In genomic region chr7:19751070-19751383, GRCm38 (mm10) we compare ENCODE assay signal across 12 mouse cellular contexts. TPM values are rescaled to one million over a fixed set of nuclear protein-coding genes. Genes with fewer than 3 reads are reported as not detected.
DNase-seq lines count a peak whose midpoint lies in the region; ATAC-seq lines count a peak whose summit lies in the region.
"Had no signal": no experiment of that assay in that cellular context is flagged by ENCODE, and none has a peak within 500 bp of the region (broad histone marks: within the 10 kb centered on the region; RNA-seq: fewer than 3 reads in every experiment).

No protein-coding gene starts in this region.

- no peak for ATAC-seq in lung, embryonic 15.5 days (ENCODE audit: borderline replicate concordance, extremely low read depth, low FRiP score, low TSS enrichment)
- ATAC-seq in heart, embryonic 14.5 days (ENCODE audit: insufficient number of reproducible peaks, insufficient read depth, low FRiP score, low read depth): no peak
- no peak for ATAC-seq in neural tube, embryonic 15.5 days (ENCODE audit: low FRiP score)
- ATAC-seq in granulocyte monocyte progenitor cell, adult 5-6 weeks (replicated peaks; ENCODE audit: poor library complexity, severe bottlenecking): no peak

- no peak overlapping the region for H3K9ac ChIP-seq in lung, embryonic 15.5 days
- H3K9ac ChIP-seq in heart, embryonic 14.5 days (ENCODE audit: low read length): no peak overlapping the region
- no peak overlapping the region for H3K9ac ChIP-seq in neural tube, embryonic 15.5 days (replicated peaks)

- peak overlapping the region; percentile 92 for H3K27ac ChIP-seq in heart, embryonic 10.5 days
- peak overlapping the region; percentile 81 for H3K27ac ChIP-seq in lung, embryonic 15.5 days
- H3K27ac ChIP-seq in heart, embryonic 14.5 days (replicated peaks in 1 of 2; ENCODE audit: control insufficient read depth in 1 of 2, insufficient read depth in 1 of 2, low read depth in 2 of 2, low read length in 2 of 2): peak overlapping the region; percentile 28 to 86
- H3K27ac ChIP-seq in neural tube, embryonic 15.5 days (replicated peaks): peak overlapping the region; percentile 71; the same call in 1 of the 2 replicates

- 48% methylated on average over 4 of the region's 4 CpGs for WGBS in heart, embryonic 10.5 days
- WGBS in lung, embryonic 15.5 days: 38% methylated on average over 4 of the region's 4 CpGs
- WGBS in heart, embryonic 14.5 days: 26% methylated on average over 4 of the region's 4 CpGs
- WGBS in neural tube, embryonic 15.5 days: 63% methylated on average over 4 of the region's 4 CpGs

- H3K4me1 ChIP-seq in heart, embryonic 10.5 days: peaks cover 49% of the 10 kb centered on the region
- H3K4me1 ChIP-seq in lung, embryonic 15.5 days: peaks cover 60% of the 10 kb centered on the region
- H3K4me1 ChIP-seq in heart, embryonic 14.5 days (ENCODE audit: control insufficient read depth in 2 of 2, insufficient read depth in 2 of 2, low read length in 2 of 2): peaks cover 46 to 63% of the 10 kb centered on the region in 2 experiments
- peaks cover 36% of the 10 kb centered on the region for H3K4me1 ChIP-seq in neural tube, embryonic 15.5 days

- H3K4me3 ChIP-seq in heart, embryonic 10.5 days: no peak overlapping the region
- H3K4me3 ChIP-seq in lung, embryonic 15.5 days: no peak overlapping the region
- no peak overlapping the region for H3K4me3 ChIP-seq in heart, embryonic 14.5 days (ENCODE audit: control insufficient read depth in 1 of 2, insufficient read depth in 1 of 2, low read depth in 1 of 2, low read length in 2 of 2)
- H3K4me3 ChIP-seq in neural tube, embryonic 15.5 days (replicated peaks): no peak overlapping the region

- no peaks in the 10 kb centered on the region for H3K9me3 ChIP-seq in heart, embryonic 10.5 days
- H3K9me3 ChIP-seq in lung, embryonic 15.5 days: no peaks in the 10 kb centered on the region
- H3K9me3 ChIP-seq in heart, embryonic 14.5 days (ENCODE audit: control insufficient read depth, low read length): 0 out of 2 replicates have a peak, but pooled peaks cover 2% of the 10 kb centered on the region
- no peaks in the 10 kb centered on the region for H3K9me3 ChIP-seq in neural tube, embryonic 15.5 days (replicated peaks)
- H3K9me3 ChIP-seq: midbrain, embryonic 12.5 days had no signal

- H3K4me2 ChIP-seq in lung, embryonic 15.5 days: no peak overlapping the region
- H3K4me2 ChIP-seq in heart, embryonic 14.5 days (ENCODE audit: low read length): peak overlapping the region; percentile 93; the same call in 1 of the 2 replicates
- H3K4me2 ChIP-seq in neural tube, embryonic 15.5 days: peak overlapping the region; percentile 85; the same call in 1 of the 2 replicates

- no peaks in the 10 kb centered on the region for H3K27me3 ChIP-seq in heart, embryonic 10.5 days (ENCODE audit: insufficient read depth, poor library complexity, severe bottlenecking)
- no peaks in the 10 kb centered on the region for H3K27me3 ChIP-seq in lung, embryonic 15.5 days
- no peaks in the 10 kb centered on the region for H3K27me3 ChIP-seq in heart, embryonic 14.5 days (ENCODE audit: control insufficient read depth, insufficient read depth, low read length)
- no peaks in the 10 kb centered on the region for H3K27me3 ChIP-seq in neural tube, embryonic 15.5 days (replicated peaks)
- H3K27me3 ChIP-seq: midbrain, embryonic 12.5 days had no signal

- H3K36me3 ChIP-seq in heart, embryonic 10.5 days: no peaks in the 10 kb centered on the region
- H3K36me3 ChIP-seq in lung, embryonic 15.5 days: no peaks in the 10 kb centered on the region
- no peaks in the 10 kb centered on the region for H3K36me3 ChIP-seq in heart, embryonic 14.5 days (ENCODE audit: control insufficient read depth, insufficient read depth, low read length)
- H3K36me3 ChIP-seq in neural tube, embryonic 15.5 days: no peaks in the 10 kb centered on the region
- H3K36me3 ChIP-seq: midbrain, embryonic 12.5 days had no signal

- DNase-seq in heart, embryonic 10.5 days (ENCODE audit: low spot score): no peak
- DNase-seq in heart, adult 9 months (ENCODE audit: low spot score in 2 of 2): no peak
- DNase-seq in lung, postnatal 25 days (ENCODE audit: low spot score): no peak
- no peak for DNase-seq in thymus, postnatal 0 days (ENCODE audit: low spot score)
- DNase-seq: left cerebral cortex, postnatal 4 days; thymus, adult 18-20 months had no signal

RNA-seq across cellular contexts. Expression of gene Nectin2, which starts 0.7 kb away (rescaled TPM):
- 130 and 138 TPM in 2 replicates for polyA plus RNA-seq in heart, embryonic 10.5 days (2016; fragmentation: Nextera tagmentation; extraction: Ambion mirVana)
- 133 and 140 TPM in 2 replicates for polyA plus RNA-seq in lung, embryonic 15.5 days (2015; fragmentation: Nextera tagmentation; extraction: Ambion mirVana)
- polyA plus RNA-seq in heart, embryonic 14.5 days (2014; fragmentation: Nextera tagmentation; extraction: Ambion mirVana): 63.4 and 68.4 TPM in 2 replicates
- polyA plus RNA-seq in neural tube, embryonic 15.5 days (2015; fragmentation: Nextera tagmentation; extraction: Ambion mirVana): 56.5 and 68.7 TPM in 2 replicates
- 1.7 and 2.0 TPM in 2 replicates for total RNA-seq in granulocyte monocyte progenitor cell, adult 5-6 weeks (2014; fragmentation: Nextera tagmentation)
- total RNA-seq in granulocyte monocyte progenitor cell, adult 5-6 weeks (2017): 1.6 and 1.8 TPM in 2 replicates
- 7.0 and 7.1 TPM in 2 replicates for polyA plus RNA-seq in thymus, postnatal 0 days (2015; fragmentation: Nextera tagmentation; extraction: Ambion mirVana)

RNA-seq across cellular contexts. Expression of gene Bcam, which starts 19.8 kb away (rescaled TPM):
- polyA plus RNA-seq in heart, embryonic 10.5 days (2016; fragmentation: Nextera tagmentation; extraction: Ambion mirVana): 140 and 193 TPM in 2 replicates
- 313 and 345 TPM in 2 replicates for polyA plus RNA-seq in lung, embryonic 15.5 days (2015; fragmentation: Nextera tagmentation; extraction: Ambion mirVana)
- polyA plus RNA-seq in heart, embryonic 14.5 days (2014; fragmentation: Nextera tagmentation; extraction: Ambion mirVana): 293 and 321 TPM in 2 replicates
- polyA plus RNA-seq in neural tube, embryonic 15.5 days (2015; fragmentation: Nextera tagmentation; extraction: Ambion mirVana): 26.3 and 37.0 TPM in 2 replicates
- not detected in 2 replicates for total RNA-seq in granulocyte monocyte progenitor cell, adult 5-6 weeks (2014; fragmentation: Nextera tagmentation)
- not detected in 2 replicates for total RNA-seq in granulocyte monocyte progenitor cell, adult 5-6 weeks (2017)
- polyA plus RNA-seq in thymus, postnatal 0 days (2015; fragmentation: Nextera tagmentation; extraction: Ambion mirVana): 29.7 and 30.9 TPM in 2 replicates

RNA-seq across cellular contexts. Expression of gene Tomm40, which starts 35.8 kb away (rescaled TPM):
- polyA plus RNA-seq in heart, embryonic 10.5 days (2016; fragmentation: Nextera tagmentation; extraction: Ambion mirVana): 237 and 260 TPM in 2 replicates
- polyA plus RNA-seq in lung, embryonic 15.5 days (2015; fragmentation: Nextera tagmentation; extraction: Ambion mirVana): 149 and 157 TPM in 2 replicates
- polyA plus RNA-seq in heart, embryonic 14.5 days (2014; fragmentation: Nextera tagmentation; extraction: Ambion mirVana): 130 and 135 TPM in 2 replicates
- 155 and 171 TPM in 2 replicates for polyA plus RNA-seq in neural tube, embryonic 15.5 days (2015; fragmentation: Nextera tagmentation; extraction: Ambion mirVana)
- total RNA-seq in granulocyte monocyte progenitor cell, adult 5-6 weeks (2014; fragmentation: Nextera tagmentation): 70.2 and 76.7 TPM in 2 replicates
- 36.2 and 47.0 TPM in 2 replicates for total RNA-seq in granulocyte monocyte progenitor cell, adult 5-6 weeks (2017)
- polyA plus RNA-seq in thymus, postnatal 0 days (2015; fragmentation: Nextera tagmentation; extraction: Ambion mirVana): 132 and 140 TPM in 2 replicates

RNA-seq across cellular contexts. Expression of gene Cblc, which starts 45.6 kb away (rescaled TPM):
- 1.1 and 1.2 TPM in 2 replicates for polyA plus RNA-seq in heart, embryonic 10.5 days (2016; fragmentation: Nextera tagmentation; extraction: Ambion mirVana)
- 15.2 and 16.1 TPM in 2 replicates for polyA plus RNA-seq in lung, embryonic 15.5 days (2015; fragmentation: Nextera tagmentation; extraction: Ambion mirVana)
- 0.53 TPM in 1 of 2 replicates, not detected in the other for polyA plus RNA-seq in heart, embryonic 14.5 days (2014; fragmentation: Nextera tagmentation; extraction: Ambion mirVana)
- polyA plus RNA-seq in neural tube, embryonic 15.5 days (2015; fragmentation: Nextera tagmentation; extraction: Ambion mirVana): 0.69 and 2.2 TPM in 2 replicates
- total RNA-seq in granulocyte monocyte progenitor cell, adult 5-6 weeks (2014; fragmentation: Nextera tagmentation): not detected in 2 replicates
- total RNA-seq in granulocyte monocyte progenitor cell, adult 5-6 weeks (2017): not detected in 2 replicates
- 2.6 and 4.2 TPM in 2 replicates for polyA plus RNA-seq in thymus, postnatal 0 days (2015; fragmentation: Nextera tagmentation; extraction: Ambion mirVana)
- total RNA-seq: gastrocnemius, adult 18-20 months had no signal

RNA-seq across cellular contexts. Expression of gene Apoe, which starts 52.0 kb away (rescaled TPM):
- 326 and 523 TPM in 2 replicates for polyA plus RNA-seq in heart, embryonic 10.5 days (2016; fragmentation: Nextera tagmentation; extraction: Ambion mirVana)
- 458 and 503 TPM in 2 replicates for polyA plus RNA-seq in lung, embryonic 15.5 days (2015; fragmentation: Nextera tagmentation; extraction: Ambion mirVana)
- polyA plus RNA-seq in heart, embryonic 14.5 days (2014; fragmentation: Nextera tagmentation; extraction: Ambion mirVana): 644 and 695 TPM in 2 replicates
- 643 and 683 TPM in 2 replicates for polyA plus RNA-seq in neural tube, embryonic 15.5 days (2015; fragmentation: Nextera tagmentation; extraction: Ambion mirVana)
- 21.9 and 23.5 TPM in 2 replicates for total RNA-seq in granulocyte monocyte progenitor cell, adult 5-6 weeks (2014; fragmentation: Nextera tagmentation)
- 59.3 and 90.6 TPM in 2 replicates for total RNA-seq in granulocyte monocyte progenitor cell, adult 5-6 weeks (2017)
- 624 and 627 TPM in 2 replicates for polyA plus RNA-seq in thymus, postnatal 0 days (2015; fragmentation: Nextera tagmentation; extraction: Ambion mirVana)
